Mouse (Mus musculus): ENCODE measurements around the gene Rorc.

DNA sequence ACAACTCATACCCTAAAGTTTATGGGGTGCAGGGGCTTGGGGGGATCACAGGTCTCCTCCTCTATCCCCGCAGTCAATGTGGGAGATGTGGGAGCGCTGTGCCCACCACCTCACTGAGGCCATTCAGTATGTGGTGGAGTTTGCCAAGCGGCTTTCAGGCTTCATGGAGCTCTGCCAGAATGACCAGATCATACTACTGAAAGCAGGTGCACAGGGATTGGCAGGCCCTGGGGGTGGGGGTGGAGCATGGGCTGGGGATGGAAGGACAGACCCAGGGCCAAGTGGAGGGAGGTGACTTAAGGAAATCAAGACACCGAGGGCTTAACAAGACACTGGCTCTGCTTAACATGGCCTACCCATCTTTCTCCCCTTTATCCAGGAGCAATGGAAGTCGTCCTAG is 18.4 kb downstream of the Rorc start:
- TF ChIP-seq CTCF (IDR thresholded peaks at IDR 0.05 in 2 of 3, conservative IDR thresholded peaks at IDR 0.05 in 1 of 3; ENCODE audit: control insufficient read depth in 1 of 3, insufficient read depth in 1 of 3, low read depth in 2 of 3, low read length in 3 of 3, poor library complexity in 1 of 3, severe bottlenecking in 1 of 3) = no peak
- no peak for TF ChIP-seq BHLHE40 (IDR thresholded peaks at IDR 0.05; ENCODE audit: borderline replicate concordance, low read depth, low read length)
- TF ChIP-seq TBP (IDR thresholded peaks at IDR 0.05; ENCODE audit: low read depth, low read length) = no peak
- no peak for TF ChIP-seq USF1 (IDR thresholded peaks at IDR 0.05; ENCODE audit: low read depth, low read length)
- no peak for TF ChIP-seq ZMIZ1 (IDR thresholded peaks at IDR 0.05; ENCODE audit: low read depth, low read length)
- no peak for TF ChIP-seq POLR2A (IDR thresholded peaks at IDR 0.05; ENCODE audit: control insufficient read depth in 1 of 2, insufficient read depth in 1 of 2, low read depth in 1 of 2, low read length in 2 of 2, poor library complexity in 1 of 2)
- no peak for TF ChIP-seq GATA1 (IDR thresholded peaks at IDR 0.05; ENCODE audit: low read depth, low read length)
- TF ChIP-seq MYC (IDR thresholded peaks at IDR 0.05; ENCODE audit: low read depth, low read length) = no peak
- no peak for TF ChIP-seq TCF12 (IDR thresholded peaks at IDR 0.05; ENCODE audit: low read depth, low read length)

All from MEL (cell line).